Mouse (Mus musculus) bone marrow, adult 2 months (tissue): ENCODE measurements around the gene C87436.

Experiments
- CTCF ChIP-seq: fragments of 200-500 bp; IDR thresholded peaks from 2 replicates; pipeline ENCODE4 v1.5.1; 2011; ENCODE audit warnings: low read length, control low read depth; ENCODE audit not compliant: control insufficient read depth, insufficient read depth
- POLR2A ChIP-seq: fragments of 200-500 bp; IDR thresholded peaks from 2 replicates; pipeline ENCODE4 v1.6.1; 2011; ENCODE audit warnings: low read depth, mild to moderate bottlenecking, control low read depth, low read length, borderline replicate concordance; ENCODE audit not compliant: control insufficient read depth

DNA sequence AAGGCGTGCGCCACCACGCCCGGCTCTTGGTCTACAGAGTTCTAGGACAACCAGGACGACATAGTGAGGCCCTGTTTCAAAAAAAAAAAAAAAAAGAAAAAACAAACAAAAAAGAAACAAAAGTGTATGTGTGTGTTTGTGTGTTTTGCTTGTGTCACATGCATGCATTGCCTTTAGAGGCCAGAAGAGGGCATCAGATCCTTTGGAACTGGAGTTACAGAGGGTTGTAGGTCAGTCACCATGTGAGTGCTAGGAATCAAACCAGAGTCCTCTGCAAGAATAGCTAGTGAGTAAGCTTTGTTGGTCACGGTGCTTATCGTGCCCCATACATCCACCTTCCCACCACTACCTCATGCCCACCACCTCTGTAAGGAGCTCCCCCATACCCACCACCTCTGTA lies 56.6 kb downstream of the C87436 start:
- no peak for TF ChIP-seq POLR2A
- no peak for TF ChIP-seq CTCF
